Mouse (Mus musculus) embryo, embryonic 10 days (tissue): Measurements from ENCODE around the gene Gm5458.
"Not testable (repeated sequence)": the region's sequence is repeated elsewhere in the genome, so short reads cannot be mapped to it uniquely, and the experiment has no call there.

Source experiments
- DNase-seq: peaks from one replicate; pipeline ENCODE4 v3.0.0-alpha.2; 2015; ENCODE audit warnings: low spot score

Gm5458 gene

GRCm38 (mm10) chr14:19602481-19602880 is at the start of gene Gm5458:
Gm5458 (minus strand) TSS chr14:19602581.
- DNase-seq, result not testable (repeated sequence)

GRCm38 (mm10) chr14:19646232-19646631 is 43.9 kb upstream of the Gm5458 start:
- no peak for DNase-seq

GRCm38 (mm10) chr14:19584804-19585667 is 17.3 kb downstream of the Gm5458 start, which contains the start of gene Gm2237:
Gm2237 (minus strand) TSS chr14:19585135.
- peak; percentile 5 for DNase-seq

- DNase-seq, result not testable (repeated sequence)
Observed at GRCm38 (mm10) chr14:19549863-19550262, 52.5 kb downstream of the Gm5458 start, which contains the start of gene Gm2244. Gm2244 (minus strand) TSS chr14:19549963.
